Mouse (Mus musculus) G1E (cell line): ENCODE measurements around the gene Socs7.

Experiments
- CTCF ChIP-seq: IDR thresholded peaks from 2 replicates; pipeline ENCODE4 v1.5.1; 2012; ENCODE audit warnings: low read depth, low read length, inconsistent platforms, mixed read lengths
- GATA1 ChIP-seq: IDR thresholded peaks from 2 replicates; pipeline ENCODE4 v1.6.1; 2012; ENCODE audit warnings: borderline replicate concordance, low read length, inconsistent platforms, mixed read lengths
- GATA2 ChIP-seq: IDR thresholded peaks from 2 replicates; pipeline ENCODE4 v1.6.1; 2012; ENCODE audit warnings: low read depth, low read length, inconsistent platforms, borderline replicate concordance
- TAL1 ChIP-seq: conservative IDR thresholded peaks from 2 replicates; pipeline ENCODE4 v1.6.1; 2012; ENCODE audit warnings: low read depth, low read length, inconsistent platforms, mixed read lengths

- no peak for TF ChIP-seq CTCF
- no peak for TF ChIP-seq TAL1
- TF ChIP-seq GATA1 = no peak
- TF ChIP-seq GATA2 = no peak
These were observed 76.5 kb downstream of the Socs7 start for GRCm38 (mm10) chr11:97438868-97439267.
